Mouse (Mus musculus) heart, embryonic 13.5 days (tissue): ENCODE results near the gene Cys1. TPM values are rescaled to one million over a fixed set of nuclear protein-coding genes. Genes with fewer than 3 reads are reported as not detected.
"Not testable (repeated sequence)": the region's sequence is repeated elsewhere in the genome, so short reads cannot be mapped to it uniquely, and the experiment has no call there.

Experiments
- ATAC-seq: fragments of 200-750 bp; cut with Nextera tagmentation; 2 replicates; pipeline ENCODE4 v1.8.0; 2017; ENCODE audit warnings: moderate TSS enrichment; ENCODE audit not compliant: insufficient number of reproducible peaks, low FRiP score, low TSS enrichment; ENCODE audit errors: extremely low read depth
- H3K27ac ChIP-seq: fragments of 300-500 bp; sonication (generic); replicated peaks from 2 replicates; pipeline ENCODE4 v1.5.1; 2015; ENCODE audit warnings: moderate library complexity, mild to moderate bottlenecking, inconsistent platforms
- H3K27me3 ChIP-seq: fragments of 300-500 bp; sonication (generic); replicated peaks from 2 replicates; pipeline ENCODE4 v1.6.1; 2015; ENCODE audit warnings: mild to moderate bottlenecking, inconsistent platforms
- H3K36me3 ChIP-seq: fragments of 300-500 bp; sonication (generic); 2 replicates; pipeline ENCODE4 v1.6.1; 2015; ENCODE audit warnings: mild to moderate bottlenecking, inconsistent platforms
- H3K4me1 ChIP-seq: fragments of 300-500 bp; sonication (generic); 2 replicates; pipeline ENCODE4 v1.6.1; 2015; ENCODE audit warnings: inconsistent platforms
- H3K4me2 ChIP-seq: fragments of 300-500 bp; sonication (generic); 2 replicates; pipeline ENCODE4 v1.6.1; 2015; ENCODE audit warnings: inconsistent platforms, mild to moderate bottlenecking, moderate library complexity
- H3K4me3 ChIP-seq: fragments of 300-500 bp; sonication (generic); 2 replicates; pipeline ENCODE4 v1.5.1; 2015; ENCODE audit warnings: moderate library complexity, mild to moderate bottlenecking, inconsistent platforms
- H3K9ac ChIP-seq: fragments of 300-500 bp; sonication (generic); 2 replicates; pipeline ENCODE4 v1.6.1; 2015; ENCODE audit warnings: inconsistent platforms, mild to moderate bottlenecking, moderate library complexity
- H3K9me3 ChIP-seq: fragments of 300-500 bp; sonication (generic); 2 replicates; pipeline ENCODE4 v1.6.1; 2016; ENCODE audit warnings: inconsistent platforms
- WGBS: fragments of 180-500 bp; shearing (Covaris S2); methylation state at CpG from one replicate; pipeline ENCODE4 v1.1.7; 2015; ENCODE audit warnings: mixed read lengths; 5-methylcytosine and 5-hydroxymethylcytosine counted together
- polyA plus RNA-seq: library from polyadenylated mRNA; unstranded; fragments of >200 nt; fragmentation: Nextera tagmentation; extraction: Ambion mirVana; gene quantifications from 2 replicates; pipeline ENCODE4 v1.2.1, GENCODE M21; 2015

Gene Cys1
- polyA plus RNA-seq, 1 experiment from 2014 or later, result 0.56 TPM

DNA sequence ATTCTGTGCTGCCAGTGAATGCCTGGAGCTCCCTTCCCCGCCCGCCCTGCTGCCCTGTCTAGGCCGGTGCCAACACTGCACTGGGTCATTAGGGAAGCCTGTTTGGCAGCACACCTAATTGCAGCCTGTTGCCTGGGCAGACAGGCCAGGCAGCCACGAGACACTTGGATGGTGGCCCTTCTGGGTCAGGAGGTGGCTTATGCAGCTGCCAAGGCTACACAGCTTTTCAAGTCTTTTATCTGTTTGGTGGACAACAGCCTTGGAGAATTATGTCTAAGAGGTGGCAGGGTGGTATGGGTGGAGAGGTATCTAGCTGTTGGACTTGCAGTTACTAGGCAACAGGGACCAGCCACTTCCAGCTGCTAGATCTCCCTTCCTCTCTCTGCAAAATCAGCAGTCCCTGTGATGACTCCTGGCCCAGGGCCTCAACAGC is 39.2 kb downstream of the Cys1 start:
- 69% methylated on average over 4 of the region's 4 CpGs for WGBS
- no peak overlapping the region for H3K4me3 ChIP-seq
- no peak for ATAC-seq
- H3K27me3 ChIP-seq, result no peaks in the 10 kb centered on the region
- no peaks in the 10 kb centered on the region for H3K36me3 ChIP-seq
- H3K4me1 ChIP-seq, result peaks cover 24% of the 10 kb centered on the region
- no peak overlapping the region for H3K27ac ChIP-seq
- H3K9me3 ChIP-seq, result no peaks in the 10 kb centered on the region
- H3K4me2 ChIP-seq, result no peak overlapping the region
- no peak overlapping the region for H3K9ac ChIP-seq

GRCm38 (mm10) chr12:24638787-24639186 is 42.8 kb downstream of the Cys1 start:
- H3K27me3 ChIP-seq, H3K4me2 ChIP-seq, H3K27ac ChIP-seq, H3K36me3 ChIP-seq, H3K4me3 ChIP-seq, H3K9me3 ChIP-seq, H3K9ac ChIP-seq, ATAC-seq: not testable (repeated sequence)
- peaks cover 30% of the 10 kb centered on the region for H3K4me1 ChIP-seq
- 94% methylated on average over 10 of the region's 10 CpGs for WGBS

DNA sequence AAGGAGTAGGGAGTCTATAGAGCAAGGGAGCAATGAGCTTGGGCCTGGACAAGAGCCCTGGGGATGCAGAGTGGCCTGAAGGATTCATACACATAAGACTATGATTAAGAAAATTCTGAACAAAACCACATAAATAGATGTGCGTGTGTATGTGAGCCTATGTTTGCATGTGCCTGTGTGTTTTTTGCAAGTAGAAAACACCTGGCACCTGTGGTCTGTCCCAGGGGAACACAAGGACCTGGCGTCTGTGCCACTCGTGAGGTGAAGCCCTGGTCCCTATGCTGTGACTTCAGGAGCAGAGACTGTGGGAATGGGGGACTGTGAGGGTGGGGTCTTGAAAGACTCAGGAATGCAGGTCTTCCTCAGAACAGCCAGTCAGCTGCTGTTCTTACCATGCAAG is 47.0 kb downstream of the Cys1 start:
- Histone ChIP-seq H3K9me3 (no peaks in the 10 kb centered on the region), H3K27ac (peak overlapping the region; percentile 53), H3K4me2 (no peak overlapping the region), H3K4me3 (no peak overlapping the region), H3K9ac (0 out of 2 replicates have a peak overlapping the region, but pooled peaks have one; percentile 10), H3K36me3 (no peaks in the 10 kb centered on the region), H3K27me3 (no peaks in the 10 kb centered on the region), H3K4me1 (peaks cover 24% of the 10 kb centered on the region)
- no peak for ATAC-seq
- WGBS, result 76% methylated on average over 3 of the region's 3 CpGs

GRCm38 (mm10) chr12:24634212-24634611 is 47.4 kb downstream of the Cys1 start:
- H3K27me3 ChIP-seq, result no peaks in the 10 kb centered on the region
- H3K27ac ChIP-seq, result peak overlapping the region; percentile 53
- H3K9ac ChIP-seq, result no peak overlapping the region
- H3K4me1 ChIP-seq, result peaks cover 24% of the 10 kb centered on the region
- no peaks in the 10 kb centered on the region for H3K36me3 ChIP-seq
- no peak overlapping the region for H3K4me3 ChIP-seq
- ATAC-seq, result no peak
- no peak overlapping the region for H3K4me2 ChIP-seq
- 38% methylated on average over 4 of the region's 4 CpGs for WGBS
- no peaks in the 10 kb centered on the region for H3K9me3 ChIP-seq

DNA sequence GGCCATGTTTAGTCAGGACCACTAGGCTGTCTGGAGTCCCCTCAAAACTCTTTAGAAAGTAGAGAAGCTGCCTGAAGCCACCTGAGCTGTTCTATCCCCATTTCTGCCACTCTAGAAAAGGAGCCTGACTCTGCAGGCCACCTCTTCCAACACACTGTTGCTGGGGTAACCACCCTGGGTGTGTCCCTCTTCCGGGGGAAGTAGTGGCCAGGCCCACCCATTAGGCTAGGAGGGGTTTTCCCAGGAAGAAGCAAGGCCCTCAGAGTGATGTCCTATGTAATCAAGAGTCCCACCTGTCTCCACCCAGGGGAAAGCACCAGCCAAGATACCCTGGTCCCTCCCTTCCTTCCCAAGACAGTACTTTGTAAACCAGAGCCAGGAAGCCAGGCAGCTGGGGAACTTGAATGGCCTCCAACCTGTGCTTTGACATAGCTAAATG is 47.8 kb downstream of the Cys1 start:
- H3K27ac ChIP-seq, result peak overlapping the region; percentile 53
- no peaks in the 10 kb centered on the region for H3K9me3 ChIP-seq
- no peak overlapping the region for H3K4me3 ChIP-seq
- no peaks in the 10 kb centered on the region for H3K36me3 ChIP-seq
- WGBS, result 75% methylated on average over 1 of the region's 1 CpGs
- ATAC-seq, result no peak
- H3K4me1 ChIP-seq, result peaks cover 24% of the 10 kb centered on the region
- H3K4me2 ChIP-seq, result no peak overlapping the region
- H3K27me3 ChIP-seq, result no peaks in the 10 kb centered on the region
- H3K9ac ChIP-seq, result no peak overlapping the region

DNA sequence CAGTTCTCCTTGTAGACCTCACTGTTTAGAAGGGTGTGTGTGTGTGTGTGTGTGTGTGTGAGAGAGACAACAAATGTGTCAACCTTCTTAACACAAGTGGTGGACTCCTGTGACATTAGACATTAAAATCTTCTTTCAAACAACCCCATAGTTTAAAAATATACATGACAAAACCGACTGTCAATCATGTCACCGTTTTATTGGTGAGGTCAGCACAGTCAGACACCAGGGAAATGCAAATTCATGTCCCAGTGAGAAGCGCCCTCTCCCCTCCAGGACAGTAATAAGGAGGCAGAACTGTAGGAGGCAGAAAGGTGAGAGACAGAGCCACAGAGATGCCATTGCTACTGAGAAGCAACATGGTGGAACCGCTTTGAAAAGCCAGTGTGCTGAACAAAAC is 49.2 kb downstream of the Cys1 start:
- no peak for ATAC-seq
- 62% methylated on average over 4 of the region's 4 CpGs for WGBS

DNA sequence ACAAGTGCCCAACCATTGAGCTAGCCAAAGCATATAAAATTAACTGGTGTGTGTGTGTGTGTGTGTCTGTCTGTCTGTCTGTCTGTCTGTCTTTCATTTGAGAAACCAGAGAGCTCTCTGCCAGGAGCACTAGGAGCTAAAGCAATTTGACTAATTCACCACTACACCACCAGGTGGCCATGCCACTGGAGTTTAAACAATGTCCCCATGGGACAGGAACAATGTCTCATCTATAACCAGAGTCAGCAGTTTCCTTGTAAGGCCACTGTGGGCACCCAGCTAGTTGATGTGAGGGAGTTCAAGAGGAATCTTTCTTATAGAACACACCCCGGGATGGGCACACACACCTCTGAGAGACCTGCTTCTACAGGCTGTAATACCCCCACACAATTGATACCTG is 51.4 kb downstream of the Cys1 start:
- ATAC-seq, result no peak
- H3K9ac ChIP-seq, result no peak overlapping the region
- H3K36me3 ChIP-seq, result no peaks in the 10 kb centered on the region

More for the DNA sequence above, 49.2 kb downstream of the Cys1 start:
- no peak overlapping the region for H3K4me2 ChIP-seq
- H3K9ac ChIP-seq, result no peak overlapping the region
- no peak overlapping the region for H3K4me3 ChIP-seq
- no peaks in the 10 kb centered on the region for H3K27me3 ChIP-seq
- no peaks in the 10 kb centered on the region for H3K9me3 ChIP-seq
- H3K36me3 ChIP-seq, result no peaks in the 10 kb centered on the region
- H3K27ac ChIP-seq, result no peak overlapping the region
- H3K4me1 ChIP-seq, result peaks cover 24% of the 10 kb centered on the region

GRCm38 (mm10) chr12:24627215-24627614 is 54.4 kb downstream of the Cys1 start:
- 35% methylated on average over 3 of the region's 3 CpGs for WGBS
- ATAC-seq, result no peak

More for the DNA sequence above, 51.4 kb downstream of the Cys1 start:
- Histone ChIP-seq H3K9me3 (no peaks in the 10 kb centered on the region), H3K27me3 (no peaks in the 10 kb centered on the region), H3K4me1 (peaks cover 24% of the 10 kb centered on the region), H3K4me2 (no peak overlapping the region), H3K4me3 (no peak overlapping the region), H3K27ac (no peak overlapping the region)
- 64% methylated on average over 1 of the region's 1 CpGs for WGBS

GRCm38 (mm10) chr12:24626401-24626800 is 55.2 kb downstream of the Cys1 start:
- Histone ChIP-seq H3K4me3 (no peak overlapping the region), H3K9ac (no peak overlapping the region), H3K9me3 (no peaks in the 10 kb centered on the region), H3K4me2 (no peak overlapping the region), H3K36me3 (no peaks in the 10 kb centered on the region), H3K27me3 (no peaks in the 10 kb centered on the region), H3K27ac (no peak overlapping the region), H3K4me1 (peaks cover 21% of the 10 kb centered on the region)
- no peak for ATAC-seq
- 83% methylated on average over 5 of the region's 5 CpGs for WGBS

More at GRCm38 (mm10) chr12:24627215-24627614, 54.4 kb downstream of the Cys1 start:
- Histone ChIP-seq H3K27me3 (no peaks in the 10 kb centered on the region), H3K9ac (no peak overlapping the region), H3K4me3 (no peak overlapping the region), H3K27ac (no peak overlapping the region), H3K9me3 (no peaks in the 10 kb centered on the region), H3K4me2 (no peak overlapping the region), H3K36me3 (no peaks in the 10 kb centered on the region), H3K4me1 (peaks cover 21% of the 10 kb centered on the region)

GRCm38 (mm10) chr12:24623486-24624251 is 57.9 kb downstream of the Cys1 start:
- WGBS, result 55% methylated on average over 12 of the region's 12 CpGs
- no peak for ATAC-seq

DNA sequence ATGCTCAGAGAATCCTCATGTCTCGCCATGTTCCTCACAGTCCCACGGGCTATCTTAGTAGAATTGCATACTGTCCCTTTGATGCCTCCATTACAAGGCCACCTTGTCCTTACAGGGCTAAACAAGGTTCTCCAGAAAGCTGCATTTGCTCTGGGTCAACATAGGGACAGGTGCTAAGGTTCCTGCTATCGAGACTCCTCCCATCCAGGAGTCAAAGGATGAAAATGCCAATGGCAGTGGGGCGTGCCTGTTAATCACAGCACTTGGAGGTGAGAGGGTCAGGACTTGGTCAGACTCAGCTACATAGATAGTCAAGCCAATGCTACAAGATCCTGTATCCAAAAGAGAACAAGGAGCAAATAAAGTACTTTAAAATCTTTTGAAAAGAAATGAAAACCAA is 62.2 kb downstream of the Cys1 start:
- H3K9me3 ChIP-seq, result no peaks in the 10 kb centered on the region

More at GRCm38 (mm10) chr12:24623486-24624251, 57.9 kb downstream of the Cys1 start:
- H3K9ac ChIP-seq, result no peak overlapping the region
- H3K27me3 ChIP-seq, result no peaks in the 10 kb centered on the region
- H3K4me3 ChIP-seq, result no peak overlapping the region
- no peak overlapping the region for H3K4me2 ChIP-seq
- H3K36me3 ChIP-seq, result no peaks in the 10 kb centered on the region
- H3K4me1 ChIP-seq, result peaks cover 21% of the 10 kb centered on the region
- H3K27ac ChIP-seq, result 0 out of 2 replicates have a peak overlapping the region, but pooled peaks have one; percentile 21
- no peaks in the 10 kb centered on the region for H3K9me3 ChIP-seq

More for the DNA sequence above, 62.2 kb downstream of the Cys1 start:
- no peak for ATAC-seq
- peaks cover 13% of the 10 kb centered on the region for H3K4me1 ChIP-seq
- H3K27ac ChIP-seq, result no peak overlapping the region
- no peak overlapping the region for H3K9ac ChIP-seq
- no peaks in the 10 kb centered on the region for H3K27me3 ChIP-seq
- 77% methylated on average over 4 of the region's 4 CpGs for WGBS
- no peak overlapping the region for H3K4me2 ChIP-seq
- peaks cover 3% of the 10 kb centered on the region for H3K36me3 ChIP-seq
- no peak overlapping the region for H3K4me3 ChIP-seq
